Mouse (Mus musculus) olfactory bulb, adult 2 months (tissue): ENCODE data around the gene Tspan14.

Source experiments
- CTCF ChIP-seq: fragments of 200-500 bp; IDR thresholded peaks from 2 replicates; pipeline ENCODE4 v1.5.1; 2012; ENCODE audit warnings: low read depth, mild to moderate bottlenecking, low read length, moderate library complexity; ENCODE audit not compliant: insufficient read depth
- POLR2A ChIP-seq: fragments of 200-500 bp; IDR thresholded peaks from 2 replicates; pipeline ENCODE4 v1.6.1; 2012; ENCODE audit warnings: mild to moderate bottlenecking, low read depth, low read length, moderate library complexity; ENCODE audit not compliant: insufficient read depth

DNA sequence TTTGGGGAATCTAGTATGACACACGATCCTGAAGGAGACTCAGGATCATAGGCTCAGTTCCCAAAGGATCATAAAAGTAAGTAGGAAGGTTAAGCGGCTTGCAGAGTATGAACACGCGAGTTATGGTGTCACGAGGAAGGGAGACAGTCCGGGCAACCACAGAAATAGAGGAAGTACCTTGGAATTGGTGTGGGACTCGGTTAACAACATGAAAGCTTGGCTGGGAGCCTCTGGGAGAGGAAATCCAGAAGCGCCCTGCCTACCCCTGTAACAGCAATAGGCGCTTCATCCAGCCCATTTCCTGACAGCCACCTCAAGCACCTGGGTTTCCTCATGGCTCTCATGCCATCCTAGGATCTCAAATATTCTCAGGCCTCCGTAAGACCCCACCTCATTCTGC is 39.7 kb upstream of the Tspan14 start:
- TF ChIP-seq POLR2A (no peak), CTCF (no peak)
